Mouse (Mus musculus): ENCODE results near the gene Traf1. TPM values are rescaled to one million over a fixed set of nuclear protein-coding genes. Genes with fewer than 3 reads are reported as not detected.

The Traf1 gene
- total and polyA plus RNA-seq, 2 experiments from 2014 or later = 1.4 to 3.0 TPM

GRCm38 (mm10) chr2:34943556-34944120 lies 17.9 kb downstream of the Traf1 start:
- WGBS = 80% methylated on average over 13 of the region's 13 CpGs
- ATAC-seq (ENCODE audit: low FRiP score) = no peak
- H3K27me3 ChIP-seq (ENCODE audit: insufficient read depth, low read length) = no peaks in the 10 kb centered on the region
- no peaks in the 10 kb centered on the region for H3K9me3 ChIP-seq (ENCODE audit: low read length)
- no peak for DNase-seq (ENCODE audit: low spot score)
- no peaks in the 10 kb centered on the region for H3K4me1 ChIP-seq (ENCODE audit: insufficient read depth, low read length)
- no peak overlapping the region for H3K27ac ChIP-seq (ENCODE audit: low read depth, low read length)
- H3K9ac ChIP-seq (replicated peaks; ENCODE audit: low read length, poor library complexity, severe bottlenecking) = no peak overlapping the region
- H3K4me3 ChIP-seq (ENCODE audit: low read depth, low read length) = no peak overlapping the region
- TF ChIP-seq CTCF (IDR thresholded peaks at IDR 0.05) = no peak
- no peak overlapping the region for H3K4me2 ChIP-seq (ENCODE audit: low read depth, low read length, poor library complexity, severe bottlenecking)
- no peaks in the 10 kb centered on the region for H3K36me3 ChIP-seq (ENCODE audit: insufficient read depth, low read length)

GRCm38 (mm10) chr2:34941061-34941675 lies 20.4 kb downstream of the Traf1 start:
- no peak overlapping the region for H3K27ac ChIP-seq (ENCODE audit: low read depth, low read length)
- no peak overlapping the region for H3K4me2 ChIP-seq (ENCODE audit: low read depth, low read length, poor library complexity, severe bottlenecking)
- no peak overlapping the region for H3K9ac ChIP-seq (replicated peaks; ENCODE audit: low read length, poor library complexity, severe bottlenecking)
- H3K9me3 ChIP-seq (ENCODE audit: low read length) = no peaks in the 10 kb centered on the region
- H3K4me3 ChIP-seq (ENCODE audit: low read depth, low read length) = no peak overlapping the region
- DNase-seq (ENCODE audit: low spot score) (no peak), ATAC-seq (ENCODE audit: low FRiP score) (no peak)
- H3K4me1 ChIP-seq (ENCODE audit: insufficient read depth, low read length) = no peaks in the 10 kb centered on the region
- TF ChIP-seq CTCF (IDR thresholded peaks at IDR 0.05) = no peak
- H3K36me3 ChIP-seq (ENCODE audit: insufficient read depth, low read length) = no peaks in the 10 kb centered on the region
- H3K27me3 ChIP-seq (ENCODE audit: insufficient read depth, low read length) = no peaks in the 10 kb centered on the region
- WGBS = 70% methylated on average over 11 of the region's 11 CpGs

- ATAC-seq (ENCODE audit: low FRiP score) (no peak), DNase-seq (ENCODE audit: low spot score) (no peak)
- Histone ChIP-seq H3K9ac (replicated peaks; ENCODE audit: low read length, poor library complexity, severe bottlenecking) (no peak overlapping the region), H3K27me3 (ENCODE audit: insufficient read depth, low read length) (no peaks in the 10 kb centered on the region), H3K9me3 (ENCODE audit: low read length) (no peaks in the 10 kb centered on the region), H3K4me3 (ENCODE audit: low read depth, low read length) (no peak overlapping the region), H3K27ac (ENCODE audit: low read depth, low read length) (no peak overlapping the region), H3K4me1 (ENCODE audit: insufficient read depth, low read length) (no peaks in the 10 kb centered on the region), H3K36me3 (ENCODE audit: insufficient read depth, low read length) (no peaks in the 10 kb centered on the region), H3K4me2 (ENCODE audit: low read depth, low read length, poor library complexity, severe bottlenecking) (no peak overlapping the region)
- no peak for TF ChIP-seq CTCF (IDR thresholded peaks at IDR 0.05)
- 74% methylated on average over 5 of the region's 5 CpGs for WGBS
These were observed 21.3 kb downstream of the Traf1 start for GRCm38 (mm10) chr2:34940246-34940645.

GRCm38 (mm10) chr2:34938269-34939208 lies 23.0 kb downstream of the Traf1 start:
- WGBS = 66% methylated on average over 8 of the region's 8 CpGs
- DNase-seq (ENCODE audit: low spot score) (peak; percentile 49), ATAC-seq (ENCODE audit: low FRiP score) (no peak; the same call in 1 of the 2 replicates)
- Histone ChIP-seq H3K4me2 (ENCODE audit: low read depth, low read length, poor library complexity, severe bottlenecking) (no peak overlapping the region), H3K36me3 (ENCODE audit: insufficient read depth, low read length) (no peaks in the 10 kb centered on the region), H3K4me3 (ENCODE audit: low read depth, low read length) (no peak overlapping the region), H3K9ac (replicated peaks; ENCODE audit: low read length, poor library complexity, severe bottlenecking) (no peak overlapping the region), H3K27me3 (ENCODE audit: insufficient read depth, low read length) (no peaks in the 10 kb centered on the region), H3K9me3 (ENCODE audit: low read length) (no peaks in the 10 kb centered on the region), H3K4me1 (ENCODE audit: insufficient read depth, low read length) (no peaks in the 10 kb centered on the region), H3K27ac (ENCODE audit: low read depth, low read length) (no peak overlapping the region)
- no peak for TF ChIP-seq CTCF (IDR thresholded peaks at IDR 0.05)

- no peaks in the 10 kb centered on the region for H3K9me3 ChIP-seq (ENCODE audit: low read length)
- WGBS = 54% methylated on average over 5 of the region's 5 CpGs
- DNase-seq (ENCODE audit: low spot score) (no peak), ATAC-seq (ENCODE audit: low FRiP score) (no peak)
- TF ChIP-seq CTCF (IDR thresholded peaks at IDR 0.05) = no peak
- no peaks in the 10 kb centered on the region for H3K36me3 ChIP-seq (ENCODE audit: insufficient read depth, low read length)
- H3K9ac ChIP-seq (replicated peaks; ENCODE audit: low read length, poor library complexity, severe bottlenecking) = no peak overlapping the region
- no peaks in the 10 kb centered on the region for H3K27me3 ChIP-seq (ENCODE audit: insufficient read depth, low read length)
- H3K4me3 ChIP-seq (ENCODE audit: low read depth, low read length) = no peak overlapping the region
- no peak overlapping the region for H3K27ac ChIP-seq (ENCODE audit: low read depth, low read length)
- no peaks in the 10 kb centered on the region for H3K4me1 ChIP-seq (ENCODE audit: insufficient read depth, low read length)
- no peak overlapping the region for H3K4me2 ChIP-seq (ENCODE audit: low read depth, low read length, poor library complexity, severe bottlenecking)
These were observed 24.1 kb downstream of the Traf1 start for GRCm38 (mm10) chr2:34937460-34937859.

GRCm38 (mm10) chr2:34927320-34927719 lies 34.3 kb downstream of the Traf1 start:
- no peak for TF ChIP-seq CTCF (IDR thresholded peaks at IDR 0.05)
- 80% methylated on average over 5 of the region's 5 CpGs for WGBS
- ATAC-seq (ENCODE audit: low FRiP score) (no peak), DNase-seq (ENCODE audit: low spot score) (no peak)
- no peaks in the 10 kb centered on the region for H3K9me3 ChIP-seq (ENCODE audit: low read length)
- H3K36me3 ChIP-seq (ENCODE audit: insufficient read depth, low read length) = no peaks in the 10 kb centered on the region
- H3K27ac ChIP-seq (ENCODE audit: low read depth, low read length) = no peak overlapping the region
- no peaks in the 10 kb centered on the region for H3K27me3 ChIP-seq (ENCODE audit: insufficient read depth, low read length)
- no peaks in the 10 kb centered on the region for H3K4me1 ChIP-seq (ENCODE audit: insufficient read depth, low read length)
- no peak overlapping the region for H3K4me2 ChIP-seq (ENCODE audit: low read depth, low read length, poor library complexity, severe bottlenecking)
- H3K9ac ChIP-seq (replicated peaks; ENCODE audit: low read length, poor library complexity, severe bottlenecking) = no peak overlapping the region
- no peak overlapping the region for H3K4me3 ChIP-seq (ENCODE audit: low read depth, low read length)

All from midbrain, postnatal 0 days (tissue).